Mouse (Mus musculus): ENCODE measurements around the gene 4930452B06Rik.

4930452B06Rik gene

DNA sequence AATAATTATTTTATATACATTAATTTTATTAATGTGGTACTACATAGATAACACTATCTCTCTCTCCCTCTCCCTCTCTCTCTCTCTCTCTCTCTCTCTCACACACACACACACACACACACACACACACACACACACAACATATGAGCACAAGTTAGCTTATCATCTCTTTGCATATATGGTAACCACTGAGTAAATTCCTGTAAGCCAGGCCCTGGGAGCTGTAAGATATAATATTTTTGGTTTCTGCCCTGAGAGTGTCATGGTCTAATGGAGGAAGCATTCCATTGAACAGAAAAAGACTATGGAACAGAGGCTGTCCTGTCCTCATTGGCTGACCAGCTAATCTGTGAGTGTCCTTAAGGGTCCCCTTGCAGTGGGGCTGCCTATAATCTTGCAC lies 216.7 kb downstream of the 4930452B06Rik start:
- DNase-seq = no peak

DNA sequence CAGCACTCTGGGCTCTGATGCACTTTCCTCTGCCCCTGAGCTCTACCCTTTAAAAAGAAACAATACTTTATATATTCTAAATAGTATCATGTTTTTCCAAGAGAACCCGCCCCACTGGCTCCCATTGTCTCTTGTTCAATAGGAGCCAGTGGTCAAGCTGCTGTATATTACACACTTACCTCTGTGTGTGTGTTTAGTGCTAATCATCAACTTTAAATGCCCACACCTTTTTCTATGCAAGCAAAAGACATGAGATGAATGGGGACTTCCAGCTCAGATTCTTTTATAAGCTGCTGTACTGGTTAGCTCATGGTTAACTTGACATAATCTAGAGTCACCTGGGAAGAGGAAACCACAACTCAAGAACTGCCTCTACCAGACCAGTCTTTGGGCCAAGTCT lies 218.7 kb downstream of the 4930452B06Rik start:
- DNase-seq = no peak

- no peak for DNase-seq
These were observed 221.7 kb downstream of the 4930452B06Rik start for GRCm38 (mm10) chr14:8444363-8444762.

GRCm38 (mm10) chr14:8442691-8443090 lies 223.3 kb downstream of the 4930452B06Rik start:
- DNase-seq = no peak

DNA sequence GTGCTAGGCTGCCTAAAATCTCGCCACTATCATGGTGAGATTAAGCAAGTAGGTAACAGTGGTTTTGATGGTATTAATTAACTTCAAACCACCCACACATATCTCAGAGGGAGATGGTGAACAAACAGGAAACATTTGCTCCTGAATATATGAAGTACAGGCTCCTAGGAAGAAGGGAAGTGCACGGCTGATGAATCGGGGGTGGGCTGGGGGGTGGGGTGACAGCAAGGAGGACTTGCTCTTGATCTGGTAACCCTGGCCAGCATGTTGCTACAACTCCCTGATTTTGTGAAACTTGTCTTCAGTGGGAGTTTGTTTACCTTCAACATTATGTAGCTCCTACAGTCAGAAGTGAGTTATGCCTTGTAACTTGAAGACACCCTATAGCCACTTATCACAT lies 224.4 kb downstream of the 4930452B06Rik start:
- DNase-seq = no peak

- peak; percentile 70 to 82 for DNase-seq
These were observed 235.3 kb downstream of the 4930452B06Rik start for GRCm38 (mm10) chr14:8430611-8431230.

GRCm38 (mm10) chr14:8429767-8430166 lies 236.3 kb downstream of the 4930452B06Rik start:
- no peak for DNase-seq

- no peak for DNase-seq
These were observed 243.2 kb downstream of the 4930452B06Rik start for GRCm38 (mm10) chr14:8422833-8423232.

- DNase-seq = no peak
These were observed 244.7 kb downstream of the 4930452B06Rik start for GRCm38 (mm10) chr14:8421199-8421787.

GRCm38 (mm10) chr14:8418610-8419009 lies 247.4 kb downstream of the 4930452B06Rik start:
- DNase-seq = no peak

- DNase-seq = no peak
These were observed 260.1 kb downstream of the 4930452B06Rik start for GRCm38 (mm10) chr14:8405946-8406345.

DNA sequence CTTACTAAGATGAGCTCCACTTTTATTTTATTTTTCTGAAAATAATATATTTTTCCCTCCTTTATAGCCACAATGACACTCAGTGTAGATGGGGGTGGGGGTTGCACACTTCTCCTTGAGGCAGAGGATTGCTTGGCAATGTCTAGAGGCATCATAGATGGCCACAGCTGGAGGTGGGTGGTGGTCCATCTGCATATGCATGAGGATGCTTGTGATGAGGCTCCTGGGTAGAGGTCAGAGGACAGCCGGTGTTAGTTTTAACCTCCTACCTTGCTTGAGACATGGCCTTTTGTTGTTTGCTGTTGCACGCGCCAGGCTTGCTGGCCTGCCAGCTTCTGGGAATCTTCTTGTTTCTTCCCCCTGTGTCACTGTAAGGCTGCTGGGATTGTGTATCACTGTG lies 262.7 kb downstream of the 4930452B06Rik start:
- DNase-seq = no peak

DNA sequence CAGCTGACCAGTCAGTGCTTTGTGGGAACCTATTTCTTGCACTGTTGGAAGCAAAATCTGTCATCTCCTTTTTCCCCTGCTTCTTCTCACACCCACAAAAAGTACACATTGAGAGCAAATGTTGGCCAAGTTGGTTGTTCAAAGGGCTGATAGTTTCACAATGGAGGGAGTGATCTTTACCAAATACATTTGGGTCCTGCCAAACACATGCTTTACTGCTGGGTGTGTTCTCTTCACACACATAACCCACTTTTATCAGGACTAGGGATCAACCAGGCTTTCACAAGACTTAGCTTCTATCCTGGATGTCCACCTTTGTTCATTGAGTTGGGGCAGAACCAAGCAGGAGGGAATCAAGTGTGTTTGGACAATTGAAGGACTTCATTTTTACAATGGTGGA lies 267.5 kb downstream of the 4930452B06Rik start:
- no peak for DNase-seq

DNA sequence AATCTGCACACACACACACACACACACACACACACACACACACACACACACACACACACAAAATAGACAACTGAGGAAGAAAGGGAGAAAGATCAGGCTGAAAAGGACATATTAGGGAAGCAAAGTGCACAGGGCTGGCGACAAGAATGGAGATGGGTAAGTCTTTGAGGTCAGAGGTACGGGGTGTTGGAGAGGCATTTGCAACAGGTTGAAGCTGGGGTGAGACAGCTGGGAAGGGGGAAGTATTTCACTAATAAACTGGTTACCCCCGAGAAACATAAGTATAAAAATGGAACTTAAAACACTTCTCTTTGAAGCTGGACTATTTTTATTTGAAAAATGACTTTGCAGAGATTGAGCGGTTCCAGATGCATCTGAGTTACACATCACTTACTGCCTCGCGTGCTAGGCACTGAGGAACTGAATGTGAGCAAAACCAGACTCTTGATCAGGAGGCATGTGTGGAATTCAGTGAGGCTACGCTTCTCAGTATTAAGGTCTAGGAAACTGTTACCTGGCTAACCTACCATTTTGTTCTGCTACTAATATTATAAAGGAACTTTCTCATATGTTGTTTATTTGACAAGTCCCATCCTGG lies 270.3 kb downstream of the 4930452B06Rik start:
- no peak for DNase-seq

GRCm38 (mm10) chr14:8392181-8392825 lies 273.7 kb downstream of the 4930452B06Rik start:
- DNase-seq = no peak
